Mouse (Mus musculus): Measurements from ENCODE around the gene R3hcc1l. TPM values are rescaled to one million over a fixed set of nuclear protein-coding genes. Genes with fewer than 3 reads are reported as not detected.

Gene R3hcc1l
- polyA plus RNA-seq, 1 experiment from 2014 or later: 19.9 TPM

DNA sequence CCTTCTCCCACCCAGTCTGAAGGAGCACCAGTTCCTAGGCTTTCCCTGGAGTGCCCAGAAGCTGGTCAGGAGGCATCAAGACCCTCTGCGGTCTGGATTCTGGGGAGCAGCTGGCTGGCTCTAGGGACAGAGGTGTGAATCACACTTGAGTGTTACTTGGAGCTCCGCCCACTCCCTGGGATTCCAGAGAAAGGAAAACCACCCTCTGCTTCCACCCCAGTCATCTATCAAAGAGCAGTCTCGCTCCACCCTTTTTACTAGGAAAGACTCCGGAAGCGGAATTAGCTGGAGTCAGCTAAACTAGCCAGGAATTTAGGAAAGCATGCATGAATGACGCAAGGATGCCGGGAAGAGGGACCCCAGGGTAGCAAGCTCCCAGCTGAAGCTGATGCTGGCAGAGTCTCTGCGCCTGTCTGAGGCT, 113.0 kb downstream of the R3hcc1l start:
- Histone ChIP-seq H3K36me3 (ENCODE audit: control insufficient read depth, insufficient read depth, low read length) (no peaks in the 10 kb centered on the region), H3K27ac (ENCODE audit: low read length) (no peak overlapping the region), H3K27me3 (replicated peaks; ENCODE audit: control insufficient read depth, insufficient read depth, low read length) (0 out of 2 replicates have a peak, but pooled peaks cover 2% of the 10 kb centered on the region), H3K4me2 (ENCODE audit: low read depth, low read length) (peak overlapping the region; percentile 41), H3K4me1 (ENCODE audit: control insufficient read depth, insufficient read depth, low read length) (peaks cover 9% of the 10 kb centered on the region), H3K9me3 (ENCODE audit: control insufficient read depth, low read length) (no peaks in the 10 kb centered on the region), H3K4me3 (ENCODE audit: low read length) (0 out of 2 replicates have a peak overlapping the region, but pooled peaks have one; percentile 9), H3K9ac (ENCODE audit: low read depth, low read length) (no peak overlapping the region; the same call in 1 of the 2 replicates)
- 11% methylated on average over 8 of the region's 8 CpGs for WGBS
- ATAC-seq: peak; percentile 63

DNA sequence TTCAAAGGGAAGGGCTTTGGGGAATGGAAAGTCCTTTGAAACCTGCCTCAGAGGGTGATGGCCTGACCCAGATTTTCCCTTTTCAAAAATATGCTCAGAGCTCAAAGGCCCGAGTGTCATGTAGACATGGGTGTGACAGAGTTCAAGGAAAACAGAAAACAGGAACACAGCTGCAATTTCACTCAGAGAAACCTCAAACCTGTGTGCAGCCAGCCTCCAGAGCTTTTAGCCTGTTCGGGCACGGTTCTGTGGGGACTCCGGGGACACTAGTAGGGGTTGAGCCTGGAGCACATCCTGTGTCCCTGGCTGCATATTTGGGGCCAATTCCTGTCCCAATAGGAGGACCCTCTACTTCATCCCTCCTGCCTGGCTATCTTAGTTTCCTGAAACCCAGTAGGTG, 113.7 kb downstream of the R3hcc1l start:
- peaks cover 9% of the 10 kb centered on the region for H3K4me1 ChIP-seq (ENCODE audit: control insufficient read depth, insufficient read depth, low read length)
- no peak for ATAC-seq
- H3K9ac ChIP-seq (ENCODE audit: low read depth, low read length): no peak overlapping the region
- no peak overlapping the region for H3K4me2 ChIP-seq (ENCODE audit: low read depth, low read length)
- WGBS: 69% methylated on average over 4 of the region's 4 CpGs
- H3K27me3 ChIP-seq (replicated peaks; ENCODE audit: control insufficient read depth, insufficient read depth, low read length): 0 out of 2 replicates have a peak, but pooled peaks cover 2% of the 10 kb centered on the region
- H3K9me3 ChIP-seq (ENCODE audit: control insufficient read depth, low read length): no peaks in the 10 kb centered on the region
- H3K36me3 ChIP-seq (ENCODE audit: control insufficient read depth, insufficient read depth, low read length): no peaks in the 10 kb centered on the region
- no peak overlapping the region for H3K27ac ChIP-seq (ENCODE audit: low read length)
- H3K4me3 ChIP-seq (ENCODE audit: low read length): no peak overlapping the region

DNA sequence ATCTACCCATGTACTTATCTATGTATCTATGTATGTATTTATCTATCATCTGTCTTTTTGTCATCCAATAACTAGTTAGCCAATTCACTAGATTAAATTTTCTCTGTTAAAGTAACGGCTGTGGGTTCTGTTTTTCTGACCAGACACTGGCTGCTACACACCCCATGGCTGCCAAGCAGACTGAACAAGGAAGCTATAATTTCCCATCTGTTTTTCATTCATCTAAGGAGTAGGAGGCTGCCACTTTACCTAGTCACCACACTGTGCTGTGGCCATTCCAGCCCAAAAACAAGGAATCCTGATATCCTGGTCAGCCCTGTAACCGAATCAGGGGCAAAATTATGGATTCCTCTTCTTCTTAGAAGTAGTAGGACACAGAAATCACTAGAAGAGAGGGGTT, 115.1 kb downstream of the R3hcc1l start:
- no peak overlapping the region for H3K9ac ChIP-seq (ENCODE audit: low read depth, low read length)
- H3K4me3 ChIP-seq (ENCODE audit: low read length): no peak overlapping the region
- no peaks in the 10 kb centered on the region for H3K36me3 ChIP-seq (ENCODE audit: control insufficient read depth, insufficient read depth, low read length)
- H3K9me3 ChIP-seq (ENCODE audit: control insufficient read depth, low read length): no peaks in the 10 kb centered on the region
- no peak for ATAC-seq
- H3K4me1 ChIP-seq (ENCODE audit: control insufficient read depth, insufficient read depth, low read length): peaks cover 9% of the 10 kb centered on the region
- H3K4me2 ChIP-seq (ENCODE audit: low read depth, low read length): no peak overlapping the region
- WGBS: 75% methylated on average over 2 of the region's 2 CpGs
- H3K27me3 ChIP-seq (replicated peaks; ENCODE audit: control insufficient read depth, insufficient read depth, low read length): 0 out of 2 replicates have a peak, but pooled peaks cover 2% of the 10 kb centered on the region
- no peak overlapping the region for H3K27ac ChIP-seq (ENCODE audit: low read length)

DNA sequence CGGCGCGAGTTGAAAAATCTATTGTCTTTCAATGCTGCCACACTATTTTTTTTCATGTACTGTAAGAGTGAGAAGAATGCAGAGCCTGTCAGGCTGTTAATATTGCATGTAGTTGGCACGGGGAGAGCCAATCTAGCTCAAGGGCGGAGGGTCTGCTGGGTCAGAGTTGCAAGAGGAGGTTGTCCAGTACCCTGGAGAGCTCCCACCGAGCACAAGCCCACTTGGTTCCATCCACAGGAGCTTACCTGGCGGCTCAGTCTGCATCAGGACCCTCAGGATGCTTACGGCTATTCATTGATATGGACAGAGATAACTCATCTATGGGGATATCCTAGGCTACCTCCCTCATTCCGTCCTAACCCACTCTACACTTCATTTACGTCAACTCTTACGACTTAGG, 118.1 kb downstream of the R3hcc1l start:
- Histone ChIP-seq H3K9ac (ENCODE audit: low read depth, low read length) (no peak overlapping the region), H3K27me3 (replicated peaks; ENCODE audit: control insufficient read depth, insufficient read depth, low read length) (no peaks in the 10 kb centered on the region), H3K4me1 (ENCODE audit: control insufficient read depth, insufficient read depth, low read length) (peaks cover 14% of the 10 kb centered on the region), H3K27ac (ENCODE audit: low read length) (no peak overlapping the region), H3K4me2 (ENCODE audit: low read depth, low read length) (no peak overlapping the region), H3K36me3 (ENCODE audit: control insufficient read depth, insufficient read depth, low read length) (no peaks in the 10 kb centered on the region), H3K9me3 (ENCODE audit: control insufficient read depth, low read length) (no peaks in the 10 kb centered on the region), H3K4me3 (ENCODE audit: low read length) (no peak overlapping the region)
- WGBS: 43% methylated on average over 11 of the region's 11 CpGs
- no peak for ATAC-seq

DNA sequence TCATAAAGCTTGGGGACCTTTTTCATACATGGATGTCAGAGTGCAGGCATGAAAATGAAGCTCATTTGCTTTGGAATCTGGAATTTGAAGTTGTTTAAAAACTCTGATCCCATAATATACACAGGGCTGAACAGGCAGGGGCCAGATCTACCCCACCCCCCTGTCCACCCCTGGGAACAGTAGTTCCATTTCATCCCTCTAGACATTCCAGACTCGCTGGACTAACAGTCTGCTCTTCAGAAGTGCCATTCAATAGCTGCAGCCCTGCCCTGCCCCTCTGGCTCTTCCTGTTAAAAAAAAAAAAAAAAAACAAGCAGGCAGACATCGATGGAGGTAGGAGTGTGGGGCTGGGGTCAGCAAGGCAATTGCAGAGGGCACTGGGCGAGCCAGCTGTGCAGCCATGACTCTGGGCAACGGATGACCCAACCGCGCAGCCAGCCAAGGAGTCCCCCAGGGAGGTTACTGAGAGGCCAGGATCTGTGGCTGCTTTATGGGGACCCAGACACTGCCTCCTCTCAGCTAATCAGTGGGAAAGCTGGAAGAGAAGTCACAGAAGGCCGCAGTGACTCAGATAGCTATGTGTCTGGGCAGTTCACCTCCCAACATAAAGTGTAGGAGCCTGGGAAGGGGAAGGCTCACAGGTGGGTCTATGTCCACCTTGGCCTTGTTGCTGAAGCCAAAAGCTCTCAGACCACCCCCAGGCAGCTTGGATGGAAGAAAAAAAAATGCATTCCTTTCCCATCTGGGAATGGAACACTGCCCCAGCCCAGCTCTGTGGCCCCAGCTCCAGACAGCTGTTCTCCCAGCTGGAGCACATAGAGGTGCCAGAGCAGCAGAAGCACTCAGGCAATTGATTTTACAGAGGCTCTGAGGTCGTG, 120.3 kb downstream of the R3hcc1l start:
- Histone ChIP-seq H3K27me3 (replicated peaks; ENCODE audit: control insufficient read depth, insufficient read depth, low read length) (no peaks in the 10 kb centered on the region), H3K4me1 (ENCODE audit: control insufficient read depth, insufficient read depth, low read length) (peaks cover 10% of the 10 kb centered on the region), H3K27ac (ENCODE audit: low read length) (peak overlapping the region; percentile 88), H3K4me3 (ENCODE audit: low read length) (no peak overlapping the region), H3K9ac (ENCODE audit: low read depth, low read length) (no peak overlapping the region), H3K36me3 (ENCODE audit: control insufficient read depth, insufficient read depth, low read length) (no peaks in the 10 kb centered on the region), H3K9me3 (ENCODE audit: control insufficient read depth, low read length) (no peaks in the 10 kb centered on the region), H3K4me2 (ENCODE audit: low read depth, low read length) (peak overlapping the region; percentile 25; the same call in 1 of the 2 replicates)
- 39% methylated on average over 8 of the region's 8 CpGs for WGBS
- peak; percentile 80 for ATAC-seq

DNA sequence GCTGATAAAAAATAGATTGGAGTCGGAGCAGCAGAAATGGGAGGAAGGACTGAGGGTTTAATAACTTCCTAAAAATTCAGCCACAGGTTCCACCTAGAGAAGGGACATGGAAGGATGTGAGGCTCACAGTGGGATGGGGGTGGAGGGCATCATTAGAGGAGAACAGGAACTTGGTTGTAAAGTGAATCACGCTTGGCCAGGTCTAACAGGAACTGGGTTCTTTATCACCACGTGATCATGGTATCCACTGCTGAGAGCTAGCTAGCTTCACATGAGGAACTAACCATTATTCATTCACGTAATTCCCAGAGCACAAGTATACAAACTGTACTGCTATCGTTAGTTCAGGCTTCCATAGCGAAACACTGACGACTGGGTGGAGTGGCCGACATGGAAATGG, 121.0 kb downstream of the R3hcc1l start:
- H3K9me3 ChIP-seq (ENCODE audit: control insufficient read depth, low read length): no peaks in the 10 kb centered on the region
- H3K4me3 ChIP-seq (ENCODE audit: low read length): no peak overlapping the region
- H3K36me3 ChIP-seq (ENCODE audit: control insufficient read depth, insufficient read depth, low read length): no peaks in the 10 kb centered on the region
- H3K27ac ChIP-seq (ENCODE audit: low read length): peak overlapping the region; percentile 88
- H3K27me3 ChIP-seq (replicated peaks; ENCODE audit: control insufficient read depth, insufficient read depth, low read length): no peaks in the 10 kb centered on the region
- peak; percentile 58; the same call in 1 of the 2 replicates for ATAC-seq
- no peak overlapping the region for H3K4me2 ChIP-seq (ENCODE audit: low read depth, low read length)
- peaks cover 10% of the 10 kb centered on the region for H3K4me1 ChIP-seq (ENCODE audit: control insufficient read depth, insufficient read depth, low read length)
- H3K9ac ChIP-seq (ENCODE audit: low read depth, low read length): no peak overlapping the region
- WGBS: 41% methylated on average over 8 of the region's 8 CpGs

DNA sequence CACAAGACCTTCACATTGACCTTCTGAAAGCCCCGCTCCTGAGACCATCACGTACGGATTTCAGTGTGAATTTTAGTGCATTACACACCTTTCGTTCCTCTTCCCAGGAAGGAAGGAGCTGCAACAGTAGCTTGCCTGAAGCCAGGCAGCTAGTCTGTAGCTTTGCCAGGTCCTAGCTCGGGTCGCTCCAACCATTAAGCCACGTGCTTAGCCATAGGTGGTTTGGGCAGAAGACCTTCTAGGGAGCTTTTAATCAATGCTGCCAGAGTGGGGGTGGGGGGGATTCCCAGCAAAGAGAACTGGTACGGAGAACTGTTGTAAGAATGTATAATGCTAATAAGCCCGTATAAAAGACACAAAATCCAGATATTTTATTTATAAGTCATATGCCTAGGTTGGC, 121.7 kb downstream of the R3hcc1l start:
- H3K36me3 ChIP-seq (ENCODE audit: control insufficient read depth, insufficient read depth, low read length): no peaks in the 10 kb centered on the region
- H3K27ac ChIP-seq (ENCODE audit: low read length): peak overlapping the region; percentile 41; the same call in 1 of the 2 replicates
- no peak overlapping the region for H3K4me2 ChIP-seq (ENCODE audit: low read depth, low read length)
- no peaks in the 10 kb centered on the region for H3K27me3 ChIP-seq (replicated peaks; ENCODE audit: control insufficient read depth, insufficient read depth, low read length)
- H3K9me3 ChIP-seq (ENCODE audit: control insufficient read depth, low read length): no peaks in the 10 kb centered on the region
- WGBS: 79% methylated on average over 9 of the region's 9 CpGs
- no peak overlapping the region for H3K4me3 ChIP-seq (ENCODE audit: low read length)
- ATAC-seq: no peak
- H3K4me1 ChIP-seq (ENCODE audit: control insufficient read depth, insufficient read depth, low read length): peaks cover 10% of the 10 kb centered on the region
- no peak overlapping the region for H3K9ac ChIP-seq (ENCODE audit: low read depth, low read length)

Other genes starting within 250 kb of the R3hcc1l start
- gene Crtac1, start 87.0 kb upstream of the R3hcc1l start, polyA plus RNA-seq (2015; fragmentation: Nextera tagmentation; extraction: Ambion mirVana): 4.8 and 5.6 TPM in 2 replicates
- gene Loxl4, start 94.1 kb downstream of the R3hcc1l start, polyA plus RNA-seq (2015; fragmentation: Nextera tagmentation; extraction: Ambion mirVana): 2.2 and 2.4 TPM in 2 replicates
- 11.0 and 14.0 TPM in 2 replicates for gene Pyroxd2, start 234.0 kb downstream of the R3hcc1l start, polyA plus RNA-seq (2015; fragmentation: Nextera tagmentation; extraction: Ambion mirVana)

Data from intestine, embryonic 16.5 days (tissue).